Mouse (Mus musculus): ENCODE data around the gene Rnase9. TPM values are rescaled to one million over a fixed set of nuclear protein-coding genes. Genes with fewer than 3 reads are reported as not detected.

Rnase9 gene
- polyA plus RNA-seq (2012), result not detected in 2 replicates

- no peak for TF ChIP-seq GATA1 (IDR thresholded peaks at IDR 0.05; ENCODE audit: low read length)
Observed at GRCm38 (mm10) chr14:51041769-51042168, at the start of gene Rnase9. Rnase9 (minus strand) TSS chr14:51041869.

- TF ChIP-seq GATA1 (IDR thresholded peaks at IDR 0.05; ENCODE audit: low read length), result no peak
Observed at GRCm38 (mm10) chr14:51090077-51090781, 48.6 kb upstream of the Rnase9 start.

DNA sequence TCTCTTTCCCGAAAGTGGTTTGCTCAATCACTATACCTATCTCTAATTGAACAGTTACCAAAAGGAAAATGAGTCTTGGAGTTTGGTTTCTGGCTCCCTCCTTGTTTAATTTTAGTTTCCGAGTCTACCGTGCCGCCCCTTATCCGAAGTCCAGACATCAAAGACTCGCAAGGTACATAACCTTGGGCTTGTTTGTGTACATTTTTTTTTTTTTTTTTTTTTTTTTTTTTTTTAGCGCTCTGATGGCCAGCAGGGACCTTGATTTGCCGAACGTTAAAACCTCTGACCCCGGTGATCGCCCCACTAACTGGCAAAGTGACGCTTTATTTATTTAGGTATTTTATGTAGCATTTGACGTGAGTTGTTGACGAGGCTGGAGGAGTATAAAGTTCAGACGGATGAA, 48.0 kb upstream of the Rnase9 start:
- no peak for TF ChIP-seq GATA1 (IDR thresholded peaks at IDR 0.05; ENCODE audit: low read length)

- TF ChIP-seq GATA1 (IDR thresholded peaks at IDR 0.05; ENCODE audit: low read length), result no peak
Observed at GRCm38 (mm10) chr14:51088970-51089673, 47.5 kb upstream of the Rnase9 start.

- TF ChIP-seq GATA1 (IDR thresholded peaks at IDR 0.05; ENCODE audit: low read length), result no peak
Observed at GRCm38 (mm10) chr14:51088166-51088969, 46.7 kb upstream of the Rnase9 start.

- no peak for TF ChIP-seq GATA1 (IDR thresholded peaks at IDR 0.05; ENCODE audit: low read length)
Observed at GRCm38 (mm10) chr14:51087762-51088161, 46.1 kb upstream of the Rnase9 start.

DNA sequence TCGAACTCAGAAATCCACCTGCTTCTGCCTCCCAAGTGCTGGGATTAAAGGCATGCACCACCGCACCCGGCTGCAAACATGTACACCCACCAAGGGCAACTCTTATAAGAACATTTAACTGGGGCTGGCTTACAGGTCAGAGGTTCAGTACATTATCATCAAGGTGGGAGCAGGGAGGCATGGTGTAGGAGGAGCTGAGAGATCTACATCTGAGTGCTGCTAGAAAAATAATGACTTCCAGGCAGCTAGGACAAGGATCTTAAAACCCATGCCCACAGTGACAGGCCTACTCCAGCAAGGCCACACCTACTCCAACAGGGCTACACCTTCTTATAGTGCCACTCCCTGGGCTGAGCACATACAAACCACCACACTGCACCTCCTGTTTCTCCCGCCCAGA, 44.2 kb upstream of the Rnase9 start:
- TF ChIP-seq GATA1 (IDR thresholded peaks at IDR 0.05; ENCODE audit: low read length), result no peak

DNA sequence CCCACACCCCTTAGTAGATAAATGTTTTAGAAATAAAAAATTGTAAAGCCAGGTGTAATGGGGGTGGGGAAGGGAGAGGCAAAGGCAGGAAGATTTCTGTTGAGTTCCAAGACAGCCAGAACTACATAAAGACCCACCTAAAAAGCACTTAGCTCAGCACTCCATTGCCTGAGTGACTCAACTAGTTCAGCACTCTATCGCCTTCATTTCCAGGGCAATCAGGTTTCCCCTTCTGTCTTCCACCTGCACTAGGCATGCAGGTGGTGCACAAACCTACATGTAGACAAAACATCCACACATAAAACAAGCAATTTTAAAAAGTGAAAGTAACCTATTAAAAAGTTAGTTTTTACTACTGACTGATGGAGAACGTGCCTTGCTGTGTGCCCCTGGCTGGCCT, 43.4 kb upstream of the Rnase9 start:
- TF ChIP-seq GATA1 (IDR thresholded peaks at IDR 0.05; ENCODE audit: low read length), result no peak

GRCm38 (mm10) chr14:51083805-51084204, 42.1 kb upstream of the Rnase9 start:
- no peak for TF ChIP-seq GATA1 (IDR thresholded peaks at IDR 0.05; ENCODE audit: low read length)

DNA sequence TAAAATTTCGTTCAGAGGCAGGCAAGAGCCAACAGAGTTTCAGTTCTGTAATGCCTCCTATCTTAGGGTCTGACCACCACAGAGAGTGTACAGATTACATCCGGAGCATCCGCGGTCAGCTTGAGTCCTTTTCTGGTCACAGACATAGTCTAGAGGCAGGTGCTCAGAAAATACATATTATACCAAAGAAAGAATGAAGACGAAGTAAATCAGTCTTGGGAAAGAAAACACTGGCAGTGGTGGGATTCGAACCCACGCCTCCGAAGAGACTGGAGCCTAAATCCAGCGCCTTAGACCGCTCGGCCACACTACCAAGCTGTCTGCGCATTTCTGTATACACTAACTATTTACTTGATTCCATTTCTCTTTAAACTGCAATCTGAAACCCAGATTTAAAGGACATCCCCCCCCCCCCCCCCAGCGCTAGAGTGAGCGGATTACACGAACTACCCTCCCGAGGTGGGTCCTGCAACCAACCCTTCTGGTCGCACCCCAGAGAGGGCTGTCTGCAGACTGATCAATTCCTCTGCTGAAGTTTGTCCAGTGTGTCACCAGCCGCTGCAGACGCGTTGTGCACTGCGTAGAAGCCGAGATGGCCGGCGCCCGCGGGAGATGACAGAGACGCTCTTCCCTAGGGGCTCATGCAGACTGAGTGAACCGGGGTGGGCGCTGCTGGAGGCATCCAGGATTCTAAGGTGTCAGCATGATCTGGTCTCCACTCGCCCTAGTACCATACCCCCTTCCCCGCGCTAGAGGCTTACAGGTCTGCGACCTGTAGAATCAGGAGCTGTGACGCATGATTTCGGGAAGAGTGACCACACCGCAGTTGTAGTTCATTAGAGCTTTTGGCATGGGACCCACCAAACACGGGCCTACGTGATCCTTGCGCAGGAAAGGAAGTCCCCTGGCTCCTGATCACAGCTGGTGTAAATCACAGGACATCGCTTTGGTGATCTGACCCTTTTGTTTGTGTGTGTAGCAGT, 41.2 kb upstream of the Rnase9 start:
- no peak for TF ChIP-seq GATA1 (IDR thresholded peaks at IDR 0.05; ENCODE audit: low read length)

DNA sequence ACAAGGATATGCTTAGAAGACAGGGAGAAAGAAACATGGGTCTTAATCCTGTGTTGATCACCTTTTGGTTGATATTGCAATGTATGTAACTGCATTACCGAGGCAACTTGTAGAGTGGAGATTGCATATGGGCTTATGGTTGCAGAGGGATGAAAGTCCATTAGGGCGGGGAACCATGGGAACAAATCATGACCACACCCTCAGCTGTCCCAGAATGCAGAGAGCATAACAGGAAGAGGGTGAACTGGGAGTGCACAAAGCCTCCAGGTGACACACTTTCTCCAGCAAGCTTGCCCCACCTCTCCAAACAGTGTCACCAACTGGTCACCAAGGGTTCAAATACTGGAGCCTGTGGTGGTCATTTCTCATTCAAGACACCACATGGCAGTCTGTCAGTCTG, 39.4 kb upstream of the Rnase9 start:
- TF ChIP-seq GATA1 (IDR thresholded peaks at IDR 0.05; ENCODE audit: low read length), result no peak

DNA sequence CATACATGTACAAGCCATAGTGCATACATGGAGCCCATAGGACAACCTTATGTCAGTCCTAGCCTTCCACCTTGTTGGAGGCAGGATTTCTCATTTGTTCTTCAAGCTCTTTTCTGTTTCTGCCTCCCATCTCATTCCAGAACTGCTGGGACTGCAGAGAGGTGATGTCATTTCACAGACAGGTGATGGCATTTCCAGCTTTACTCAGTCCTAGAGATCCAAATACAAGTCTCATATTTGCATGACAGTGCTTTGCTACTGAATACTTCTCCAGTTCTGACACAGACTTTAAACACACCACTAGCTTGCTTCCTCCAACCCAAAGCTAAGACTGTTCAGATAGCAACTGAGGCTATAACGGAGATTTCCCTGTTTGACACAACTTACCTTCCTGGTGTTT, 37.5 kb upstream of the Rnase9 start:
- no peak for TF ChIP-seq GATA1 (IDR thresholded peaks at IDR 0.05; ENCODE audit: low read length)

DNA sequence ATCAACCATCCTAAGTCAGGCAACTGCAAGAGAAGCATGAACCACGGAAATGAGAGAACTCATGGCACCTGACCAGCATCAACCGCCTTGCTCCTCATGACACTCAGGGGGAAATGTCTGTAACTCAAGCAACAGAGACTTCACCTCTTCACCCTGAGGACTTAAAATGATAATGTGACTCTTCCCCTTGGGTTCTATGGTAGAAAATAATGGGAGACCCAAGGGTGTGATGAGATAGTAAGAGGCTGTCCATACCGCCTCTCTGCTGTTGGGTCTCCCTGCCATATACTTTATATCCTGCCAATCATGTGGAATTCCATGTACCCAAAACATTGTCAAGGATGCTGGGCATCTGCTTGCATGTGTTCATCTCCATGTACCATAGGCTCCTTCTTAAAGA, 32.7 kb upstream of the Rnase9 start, which contains the start of gene Olfr750:
Gene Olfr750 (minus strand): TSS at position 101 of the 400 bp plus-strand sequence.
- TF ChIP-seq GATA1 (IDR thresholded peaks at IDR 0.05; ENCODE audit: low read length), result no peak

DNA sequence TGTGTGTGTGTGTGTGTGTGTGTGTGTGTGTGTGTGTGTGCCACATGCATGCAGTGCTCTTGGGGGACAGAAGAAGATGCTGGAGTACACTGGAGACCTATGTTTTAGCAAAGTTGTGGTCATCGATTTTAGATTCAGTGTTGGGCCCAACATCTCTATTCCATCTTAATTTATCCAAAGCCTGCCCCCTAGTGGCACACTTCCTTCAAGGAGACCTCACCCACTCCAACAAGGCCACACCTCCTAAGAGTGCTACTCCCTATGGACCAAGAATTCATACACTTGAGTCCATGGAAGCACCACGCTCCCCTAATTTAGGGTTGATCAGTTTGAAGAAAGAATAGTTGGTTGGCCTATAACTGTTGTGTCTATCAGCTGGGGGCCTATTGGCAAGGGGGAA, 27.9 kb upstream of the Rnase9 start:
- TF ChIP-seq GATA1 (IDR thresholded peaks at IDR 0.05; ENCODE audit: low read length), result no peak

GRCm38 (mm10) chr14:51068956-51069355, 27.3 kb upstream of the Rnase9 start:
- TF ChIP-seq GATA1 (IDR thresholded peaks at IDR 0.05; ENCODE audit: low read length), result no peak

All from G1E-ER4 (cell line).